Mouse (Mus musculus) intestine, embryonic 16.5 days (tissue): ENCODE results near the gene Dlx6. TPM values are rescaled to one million over a fixed set of nuclear protein-coding genes. Genes with fewer than 3 reads are reported as not detected.
A peak's percentile ranks its signal among the peaks of the same experiment; 100 is the strongest.

Source experiments
- ATAC-seq: fragments of 200-750 bp; cut with Nextera tagmentation; 2 replicates; pipeline ENCODE4 v1.8.0; 2017; ENCODE audit warnings: moderate TSS enrichment, moderate library complexity
- H3K27ac ChIP-seq: fragments of 300-500 bp; sonication (generic); 2 replicates; pipeline ENCODE4 v1.5.1; 2014; ENCODE audit warnings: mild to moderate bottlenecking, low read length
- H3K27me3 ChIP-seq: fragments of 300-500 bp; sonication (generic); replicated peaks from 2 replicates; pipeline ENCODE4 v1.6.1; 2014; ENCODE audit warnings: low read length, control low read depth, mixed read lengths; ENCODE audit not compliant: control insufficient read depth, insufficient read depth
- H3K36me3 ChIP-seq: fragments of 300-500 bp; sonication (generic); 2 replicates; pipeline ENCODE4 v1.6.1; 2014; ENCODE audit warnings: low read length, control low read depth; ENCODE audit not compliant: control insufficient read depth, insufficient read depth
- H3K4me1 ChIP-seq: fragments of 300-500 bp; sonication (generic); 2 replicates; pipeline ENCODE4 v1.6.1; 2014; ENCODE audit warnings: low read length, control low read depth, mixed read lengths; ENCODE audit not compliant: control insufficient read depth, insufficient read depth
- H3K4me2 ChIP-seq: fragments of 300-500 bp; sonication (generic); 2 replicates; pipeline ENCODE4 v1.6.1; 2014; ENCODE audit warnings: low read depth, low read length, control low read depth
- H3K4me3 ChIP-seq: fragments of 300-500 bp; sonication (generic); 2 replicates; pipeline ENCODE4 v1.5.1; 2014; ENCODE audit warnings: mild to moderate bottlenecking, low read length
- H3K9ac ChIP-seq: fragments of 300-500 bp; sonication (generic); 2 replicates; pipeline ENCODE4 v1.6.1; 2014; ENCODE audit warnings: low read depth, low read length
- H3K9me3 ChIP-seq: fragments of 300-500 bp; sonication (generic); 2 replicates; pipeline ENCODE4 v1.6.1; 2016; ENCODE audit warnings: low read length, control low read depth; ENCODE audit not compliant: control insufficient read depth
- WGBS: fragments of 180-500 bp; shearing (Covaris S2); extraction: QIAGEN DNeasy Blood & Tissue Kit; methylation state at CpG from one replicate; pipeline ENCODE4 v1.1.7; 2014; 5-methylcytosine and 5-hydroxymethylcytosine counted together
- polyA plus RNA-seq: library from polyadenylated mRNA; unstranded; fragments of >200 nt; fragmentation: Nextera tagmentation; extraction: Ambion mirVana; gene quantifications from 2 replicates; pipeline ENCODE4 v1.2.1, GENCODE M21; 2015

Gene Dlx6
- not detected in 2 replicates for polyA plus RNA-seq

- peak; percentile 68 for ATAC-seq
- peaks cover 78% of the 10 kb centered on the region for H3K27me3 ChIP-seq
- no peak within 1 kb of the TSS for H3K27ac ChIP-seq
- H3K9ac ChIP-seq = no peak within 1 kb of the TSS
- H3K4me3 ChIP-seq = peak within 1 kb of the TSS; percentile 45
- H3K4me1 ChIP-seq = peaks cover 24% of the 10 kb centered on the region
- H3K36me3 ChIP-seq = no peaks in the 10 kb centered on the region
- peak within 1 kb of the TSS; percentile 85 for H3K4me2 ChIP-seq
- H3K9me3 ChIP-seq = no peaks in the 10 kb centered on the region
- under 1% methylated on average over 44 of the region's 52 CpGs for WGBS
Observed at GRCm38 (mm10) chr6:6863160-6863870, at the start of gene Dlx6. TSS of gene Dlx6 (plus strand) at chr6:6863334.

- no peaks in the 10 kb centered on the region for H3K4me1 ChIP-seq
- no peak overlapping the region for H3K9ac ChIP-seq
- H3K9me3 ChIP-seq = no peaks in the 10 kb centered on the region
- H3K4me2 ChIP-seq = no peak overlapping the region
- WGBS = 82% methylated on average over 6 of the region's 6 CpGs
- ATAC-seq = no peak
- no peaks in the 10 kb centered on the region for H3K36me3 ChIP-seq
- H3K27me3 ChIP-seq = no peaks in the 10 kb centered on the region
- H3K27ac ChIP-seq = no peak overlapping the region
- no peak overlapping the region for H3K4me3 ChIP-seq
Observed at GRCm38 (mm10) chr6:6816821-6817220, 46.3 kb upstream of the Dlx6 start.

GRCm38 (mm10) chr6:6818036-6818788, 44.9 kb upstream of the Dlx6 start:
- H3K36me3 ChIP-seq = no peaks in the 10 kb centered on the region
- H3K4me2 ChIP-seq = no peak overlapping the region
- no peaks in the 10 kb centered on the region for H3K27me3 ChIP-seq
- H3K27ac ChIP-seq = no peak overlapping the region
- no peak overlapping the region for H3K9ac ChIP-seq
- no peaks in the 10 kb centered on the region for H3K9me3 ChIP-seq
- no peak for ATAC-seq
- 33% methylated on average over 9 of the region's 9 CpGs for WGBS
- H3K4me1 ChIP-seq = no peaks in the 10 kb centered on the region
- H3K4me3 ChIP-seq = no peak overlapping the region

GRCm38 (mm10) chr6:6819134-6819533, 44.0 kb upstream of the Dlx6 start:
- H3K4me3 ChIP-seq = no peak overlapping the region
- H3K27me3 ChIP-seq = no peaks in the 10 kb centered on the region
- H3K4me1 ChIP-seq = no peaks in the 10 kb centered on the region
- no peak overlapping the region for H3K27ac ChIP-seq
- H3K9me3 ChIP-seq = no peaks in the 10 kb centered on the region
- H3K9ac ChIP-seq = no peak overlapping the region
- no peaks in the 10 kb centered on the region for H3K36me3 ChIP-seq
- 33% methylated on average over 7 of the region's 7 CpGs for WGBS
- H3K4me2 ChIP-seq = no peak overlapping the region
- ATAC-seq = no peak

- no peaks in the 10 kb centered on the region for H3K36me3 ChIP-seq
Observed at GRCm38 (mm10) chr6:6825313-6825712, 37.8 kb upstream of the Dlx6 start.

GRCm38 (mm10) chr6:6826861-6827260, 36.3 kb upstream of the Dlx6 start:
- no peak overlapping the region for H3K27ac ChIP-seq
- ATAC-seq = no peak
- H3K4me1 ChIP-seq = no peaks in the 10 kb centered on the region

More at GRCm38 (mm10) chr6:6825313-6825712, 37.8 kb upstream of the Dlx6 start:
- Histone ChIP-seq H3K9me3 (no peaks in the 10 kb centered on the region), H3K27ac (no peak overlapping the region), H3K27me3 (no peaks in the 10 kb centered on the region), H3K4me2 (no peak overlapping the region), H3K4me3 (no peak overlapping the region), H3K4me1 (no peaks in the 10 kb centered on the region), H3K9ac (no peak overlapping the region)
- no peak for ATAC-seq

GRCm38 (mm10) chr6:6830446-6830845, 32.7 kb upstream of the Dlx6 start:
- Histone ChIP-seq H3K4me3 (no peak overlapping the region), H3K4me1 (no peaks in the 10 kb centered on the region), H3K36me3 (no peaks in the 10 kb centered on the region), H3K4me2 (no peak overlapping the region), H3K9ac (no peak overlapping the region), H3K9me3 (no peaks in the 10 kb centered on the region), H3K27ac (no peak overlapping the region), H3K27me3 (no peaks in the 10 kb centered on the region)
- no peak for ATAC-seq
- WGBS = 63% methylated on average over 7 of the region's 7 CpGs

More at GRCm38 (mm10) chr6:6826861-6827260, 36.3 kb upstream of the Dlx6 start:
- Histone ChIP-seq H3K9ac (no peak overlapping the region), H3K4me3 (no peak overlapping the region), H3K27me3 (no peaks in the 10 kb centered on the region), H3K9me3 (no peaks in the 10 kb centered on the region), H3K4me2 (no peak overlapping the region), H3K36me3 (no peaks in the 10 kb centered on the region)
- WGBS = 82% methylated on average over 1 of the region's 1 CpGs

- no peaks in the 10 kb centered on the region for H3K9me3 ChIP-seq
Observed at GRCm38 (mm10) chr6:6833301-6833700, 29.8 kb upstream of the Dlx6 start.

GRCm38 (mm10) chr6:6848541-6848940, 14.6 kb upstream of the Dlx6 start:
- no peaks in the 10 kb centered on the region for H3K4me1 ChIP-seq
- H3K27me3 ChIP-seq = peaks cover 55% of the 10 kb centered on the region
- no peaks in the 10 kb centered on the region for H3K9me3 ChIP-seq
- H3K4me3 ChIP-seq = no peak overlapping the region
- no peak overlapping the region for H3K9ac ChIP-seq
- H3K27ac ChIP-seq = no peak overlapping the region
- H3K4me2 ChIP-seq = no peak overlapping the region
- 22% methylated on average over 4 of the region's 4 CpGs for WGBS
- no peaks in the 10 kb centered on the region for H3K36me3 ChIP-seq
- no peak for ATAC-seq

More at GRCm38 (mm10) chr6:6833301-6833700, 29.8 kb upstream of the Dlx6 start:
- no peak overlapping the region for H3K4me2 ChIP-seq
- H3K27me3 ChIP-seq = no peaks in the 10 kb centered on the region
- no peaks in the 10 kb centered on the region for H3K36me3 ChIP-seq
- no peaks in the 10 kb centered on the region for H3K4me1 ChIP-seq
- no peak overlapping the region for H3K9ac ChIP-seq
- 85% methylated on average over 3 of the region's 3 CpGs for WGBS
- no peak overlapping the region for H3K27ac ChIP-seq
- ATAC-seq = no peak
- H3K4me3 ChIP-seq = no peak overlapping the region
